Mouse (Mus musculus) bone marrow macrophage, adult 2 months (primary cell): Measurements from ENCODE around the gene Ska2.

ENCODE experiments used
- CTCF ChIP-seq: IDR thresholded peaks from 2 replicates; pipeline ENCODE4 v1.5.1; 2012; ENCODE audit warnings: low read depth, mild to moderate bottlenecking, low read length, moderate library complexity
- POLR2A ChIP-seq: IDR thresholded peaks from 2 replicates; pipeline ENCODE4 v1.6.1; 2012; ENCODE audit warnings: mild to moderate bottlenecking, low read depth, low read length, borderline replicate concordance

DNA sequence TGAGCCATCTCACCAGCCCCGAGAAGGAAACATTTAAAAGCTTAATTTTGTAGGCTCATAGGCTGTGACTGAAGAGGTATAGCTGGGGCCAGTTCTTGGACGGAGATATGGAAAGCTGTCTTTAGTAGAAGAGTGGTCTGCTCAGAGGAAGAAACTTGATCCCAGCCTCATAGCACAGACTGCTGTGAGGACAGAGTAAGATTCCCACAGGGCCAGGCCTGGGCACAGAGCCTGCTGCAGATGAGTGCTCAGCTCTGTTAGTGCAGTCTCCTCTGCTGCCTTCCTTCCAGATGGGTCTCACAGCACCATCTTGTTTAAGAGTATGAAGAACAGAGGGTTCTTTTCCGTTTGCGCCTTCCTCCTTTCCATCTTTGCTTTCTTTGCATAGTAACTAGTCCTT, 27.2 kb downstream of the Ska2 start:
- TF ChIP-seq CTCF = no peak
- TF ChIP-seq POLR2A = no peak
